Mouse (Mus musculus): ENCODE measurements around the gene Adipoq. TPM values are rescaled to one million over a fixed set of nuclear protein-coding genes. Genes with fewer than 3 reads are reported as not detected.

Gene Adipoq
- total and polyA plus RNA-seq, 3 experiments: not detected

GRCm38 (mm10) chr16:23113903-23114302 is 32.4 kb upstream of the Adipoq start:
- peaks cover 35% of the 10 kb centered on the region for H3K79me2 ChIP-seq (ENCODE audit: control insufficient read depth, insufficient read depth, low read length, poor library complexity)
- H3K36me3 ChIP-seq (ENCODE audit: control insufficient read depth in 1 of 2, insufficient read depth in 2 of 2, low read length in 2 of 2): peaks cover 15 to 22% of the 10 kb centered on the region in 2 experiments
- H3K4me1 ChIP-seq (ENCODE audit: control insufficient read depth in 1 of 2, insufficient read depth in 2 of 2, low read length in 2 of 2): no peaks in the 10 kb centered on the region
- no peak overlapping the region; the same call in 1 of the 2 replicates for H3K27ac ChIP-seq (ENCODE audit: control insufficient read depth, low read depth, low read length)
- H3K9me3 ChIP-seq (replicated peaks; ENCODE audit: insufficient read depth, low read length): no peaks in the 10 kb centered on the region
- no peak overlapping the region for H3K4me3 ChIP-seq (ENCODE audit: control insufficient read depth in 1 of 2, insufficient read depth in 1 of 2, low read depth in 2 of 2, low read length in 2 of 2)
- peak; percentile 70 for DNase-seq (ENCODE audit: low read depth, low spot score)
- TF ChIP-seq TAL1 (IDR thresholded peaks at IDR 0.05; ENCODE audit: low read length) (no peak), RCOR1 (IDR thresholded peaks at IDR 0.05; ENCODE audit: low read depth, low read length) (no peak), ZNF384 (IDR thresholded peaks at IDR 0.05; ENCODE audit: low read depth, low read length) (no peak), MYC (IDR thresholded peaks at IDR 0.05; ENCODE audit: low read depth, low read length) (no peak), GATA1 (IDR thresholded peaks at IDR 0.05; ENCODE audit: low read depth, low read length) (no peak), POLR2AphosphoS5 (IDR thresholded peaks at IDR 0.05; ENCODE audit: borderline replicate concordance, low read depth, low read length) (0 out of 2 replicates have a peak, but pooled peaks have one; percentile 7), SMC3 (IDR thresholded peaks at IDR 0.05; ENCODE audit: low read depth, low read length) (no peak)
- no peak overlapping the region for H3K9ac ChIP-seq (ENCODE audit: control insufficient read depth, low read depth, low read length, poor library complexity, severe bottlenecking)
- H3K27me3 ChIP-seq (ENCODE audit: control insufficient read depth in 1 of 2, insufficient read depth in 2 of 2, low read length in 2 of 2): no peaks in the 10 kb centered on the region

GRCm38 (mm10) chr16:23114339-23115171 is 31.8 kb upstream of the Adipoq start:
- TF ChIP-seq E2F4 (IDR thresholded peaks at IDR 0.05; ENCODE audit: borderline replicate concordance, low read depth, low read length) (no peak), TAL1 (IDR thresholded peaks at IDR 0.05; ENCODE audit: low read length) (no peak), POLR2A (IDR thresholded peaks at IDR 0.05; ENCODE audit: control insufficient read depth in 1 of 2, insufficient read depth in 1 of 2, low read depth in 1 of 2, low read length in 2 of 2, poor library complexity in 1 of 2) (peak in 1 of 2 experiments; percentile 69; a peak in 2 of 4 replicates), TBP (IDR thresholded peaks at IDR 0.05; ENCODE audit: low read depth, low read length) (peak; percentile 72; the same call in 1 of the 2 replicates), TCF12 (IDR thresholded peaks at IDR 0.05; ENCODE audit: low read depth, low read length) (no peak)
- no peak overlapping the region for H3K9ac ChIP-seq (ENCODE audit: control insufficient read depth, low read depth, low read length, poor library complexity, severe bottlenecking)
- no peaks in the 10 kb centered on the region for H3K4me1 ChIP-seq (ENCODE audit: control insufficient read depth in 1 of 2, insufficient read depth in 2 of 2, low read length in 2 of 2)
- H3K27me3 ChIP-seq (ENCODE audit: control insufficient read depth in 1 of 2, insufficient read depth in 2 of 2, low read length in 2 of 2): no peaks in the 10 kb centered on the region
- peak overlapping the region; percentile 18 for H3K27ac ChIP-seq (ENCODE audit: control insufficient read depth, low read depth, low read length)
- H3K36me3 ChIP-seq (ENCODE audit: control insufficient read depth in 1 of 2, insufficient read depth in 2 of 2, low read length in 2 of 2): peaks cover 15 to 21% of the 10 kb centered on the region in 2 experiments
- H3K4me3 ChIP-seq (ENCODE audit: control insufficient read depth in 1 of 2, insufficient read depth in 1 of 2, low read depth in 2 of 2, low read length in 2 of 2): no peak overlapping the region
- no peaks in the 10 kb centered on the region for H3K9me3 ChIP-seq (replicated peaks; ENCODE audit: insufficient read depth, low read length)
- peak; percentile 78 for DNase-seq (ENCODE audit: low read depth, low spot score)
- peaks cover 28% of the 10 kb centered on the region for H3K79me2 ChIP-seq (ENCODE audit: control insufficient read depth, insufficient read depth, low read length, poor library complexity)

GRCm38 (mm10) chr16:23115486-23115885 is 30.9 kb upstream of the Adipoq start:
- no peaks in the 10 kb centered on the region for H3K4me1 ChIP-seq (ENCODE audit: control insufficient read depth in 1 of 2, insufficient read depth in 2 of 2, low read length in 2 of 2)
- DNase-seq (ENCODE audit: low read depth, low spot score): peak; percentile 52
- no peaks in the 10 kb centered on the region for H3K27me3 ChIP-seq (ENCODE audit: control insufficient read depth in 1 of 2, insufficient read depth in 2 of 2, low read length in 2 of 2)
- no peaks in the 10 kb centered on the region for H3K9me3 ChIP-seq (replicated peaks; ENCODE audit: insufficient read depth, low read length)
- H3K4me3 ChIP-seq (ENCODE audit: control insufficient read depth in 1 of 2, insufficient read depth in 1 of 2, low read depth in 2 of 2, low read length in 2 of 2): no peak overlapping the region
- H3K9ac ChIP-seq (ENCODE audit: control insufficient read depth, low read depth, low read length, poor library complexity, severe bottlenecking): no peak overlapping the region
- H3K36me3 ChIP-seq (ENCODE audit: control insufficient read depth in 1 of 2, insufficient read depth in 2 of 2, low read length in 2 of 2): peaks cover 13 to 18% of the 10 kb centered on the region in 2 experiments
- peaks cover 21% of the 10 kb centered on the region for H3K79me2 ChIP-seq (ENCODE audit: control insufficient read depth, insufficient read depth, low read length, poor library complexity)
- TF ChIP-seq JUND (IDR thresholded peaks at IDR 0.05; ENCODE audit: low read depth, low read length) (no peak), MAFK (IDR thresholded peaks at IDR 0.05; ENCODE audit: borderline replicate concordance, low read depth, low read length) (no peak), MAZ (IDR thresholded peaks at IDR 0.05; ENCODE audit: low read depth, low read length) (no peak), GATA1 (IDR thresholded peaks at IDR 0.05; ENCODE audit: low read depth, low read length) (no peak), HCFC1 (IDR thresholded peaks at IDR 0.05; ENCODE audit: low read depth, low read length) (no peak), MYC (IDR thresholded peaks at IDR 0.05; ENCODE audit: low read depth, low read length) (no peak), SMC3 (IDR thresholded peaks at IDR 0.05; ENCODE audit: low read depth, low read length) (no peak), UBTF (IDR thresholded peaks at IDR 0.05; ENCODE audit: borderline replicate concordance, insufficient read depth, low read depth, low read length) (no peak), CTCF (IDR thresholded peaks at IDR 0.05 in 2 of 3, conservative IDR thresholded peaks at IDR 0.05 in 1 of 3; ENCODE audit: control insufficient read depth in 1 of 3, insufficient read depth in 1 of 3, low read depth in 2 of 3, low read length in 3 of 3, poor library complexity in 1 of 3, severe bottlenecking in 1 of 3) (no peak), USF1 (IDR thresholded peaks at IDR 0.05; ENCODE audit: low read depth, low read length) (no peak), POLR2AphosphoS5 (IDR thresholded peaks at IDR 0.05; ENCODE audit: borderline replicate concordance, low read depth, low read length) (no peak), CHD2 (IDR thresholded peaks at IDR 0.05; ENCODE audit: low read length) (no peak), SIN3A (IDR thresholded peaks at IDR 0.05; ENCODE audit: low read length) (no peak), ZMIZ1 (IDR thresholded peaks at IDR 0.05; ENCODE audit: low read depth, low read length) (no peak)
- no peak overlapping the region for H3K27ac ChIP-seq (ENCODE audit: control insufficient read depth, low read depth, low read length)

Data from MEL (cell line).